Mouse (Mus musculus): ENCODE data around the gene Fam104a.

DNA sequence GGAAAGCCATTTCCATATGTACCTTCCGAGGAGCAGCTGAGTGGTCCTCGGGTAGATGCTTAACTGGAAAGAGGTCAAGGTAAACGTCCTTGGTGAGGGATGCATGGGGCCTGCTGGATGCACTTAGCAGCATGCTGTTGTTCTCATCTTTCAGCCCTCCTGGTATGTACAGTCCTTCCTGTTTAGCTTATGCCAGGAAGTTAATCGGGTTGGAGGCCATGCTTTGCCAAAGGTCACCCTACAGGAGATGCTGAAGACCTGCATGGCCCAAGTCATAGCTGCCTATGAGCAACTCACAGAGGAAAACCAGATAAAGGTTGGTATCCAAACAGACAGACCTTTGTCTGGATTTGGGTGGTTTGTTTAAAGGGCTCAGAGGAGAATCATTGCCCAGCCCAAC is 26.7 kb downstream of the Fam104a start:
- TF ChIP-seq JUND (IDR thresholded peaks at IDR 0.05; ENCODE audit: low read depth, low read length) (no peak), RAD21 (IDR thresholded peaks at IDR 0.05; ENCODE audit: low read depth, low read length) (no peak), CTCF (IDR thresholded peaks at IDR 0.05 in 2 of 3, conservative IDR thresholded peaks at IDR 0.05 in 1 of 3; ENCODE audit: control insufficient read depth in 1 of 3, insufficient read depth in 1 of 3, low read depth in 2 of 3, low read length in 3 of 3, poor library complexity in 1 of 3, severe bottlenecking in 1 of 3) (no peak), POLR2A (IDR thresholded peaks at IDR 0.05; ENCODE audit: control insufficient read depth in 1 of 2, insufficient read depth in 1 of 2, low read depth in 1 of 2, low read length in 2 of 2, poor library complexity in 1 of 2) (no peak), GATA1 (IDR thresholded peaks at IDR 0.05; ENCODE audit: low read depth, low read length) (no peak)

All from MEL (cell line).